Mouse (Mus musculus) G1E (cell line): ENCODE data around the gene Col9a1.

Experiments used
- CTCF ChIP-seq: IDR thresholded peaks from 2 replicates; pipeline ENCODE4 v1.5.1; 2012; ENCODE audit warnings: low read depth, low read length, inconsistent platforms, mixed read lengths
- GATA1 ChIP-seq: IDR thresholded peaks from 2 replicates; pipeline ENCODE4 v1.6.1; 2012; ENCODE audit warnings: borderline replicate concordance, low read length, inconsistent platforms, mixed read lengths
- POLR2AphosphoS5 ChIP-seq: IDR thresholded peaks from 2 replicates; pipeline ENCODE4 v1.6.1; 2012; ENCODE audit warnings: low read depth, low read length, inconsistent platforms; ENCODE audit not compliant: insufficient replicate concordance
- TAL1 ChIP-seq: conservative IDR thresholded peaks from 2 replicates; pipeline ENCODE4 v1.6.1; 2012; ENCODE audit warnings: low read depth, low read length, inconsistent platforms, mixed read lengths

DNA sequence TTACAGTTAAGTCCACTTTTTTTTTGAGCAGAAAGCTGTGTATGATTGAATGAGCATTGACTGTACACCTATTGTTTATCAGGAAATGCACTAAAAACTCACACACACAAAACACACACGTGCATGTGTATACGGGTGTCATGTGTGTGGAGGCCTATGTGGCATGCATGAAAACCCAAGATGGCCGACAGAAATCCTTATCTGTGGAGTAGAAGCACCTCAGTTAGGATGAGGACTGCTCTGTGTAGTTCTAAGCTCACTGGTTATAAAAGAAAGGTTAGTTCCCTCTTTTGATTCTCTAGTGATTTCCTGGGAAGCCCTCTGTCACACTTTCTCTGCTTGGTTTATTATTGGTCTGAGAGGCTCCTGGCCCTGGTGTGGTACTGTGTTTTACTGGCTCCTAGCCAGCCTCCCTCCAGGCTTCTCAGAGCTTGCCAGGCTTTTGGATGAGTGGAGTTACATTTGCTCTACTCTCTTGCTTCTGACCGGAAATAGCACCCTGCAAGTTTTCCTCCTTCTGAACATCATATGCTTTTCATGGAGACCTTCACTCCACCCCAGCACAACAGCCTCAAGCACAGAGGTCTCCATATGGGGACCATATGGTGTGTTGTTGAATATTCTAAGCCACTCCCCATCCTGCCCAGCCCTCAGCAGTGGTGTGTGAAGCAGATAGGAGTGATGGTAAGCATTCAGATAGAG lies 48.6 kb downstream of the Col9a1 start:
- no peak for TF ChIP-seq CTCF
- TF ChIP-seq GATA1: no peak
- no peak for TF ChIP-seq TAL1
- TF ChIP-seq POLR2AphosphoS5: no peak
